Mouse (Mus musculus) E14TG2a.4 (cell line): ENCODE data around the gene Adgrl3.

Source experiments
- CTCF ChIP-seq: conservative IDR thresholded peaks from 2 replicates; pipeline ENCODE4 v1.5.1; 2014; ENCODE audit warnings: low read length
- NANOG ChIP-seq: IDR thresholded peaks from 2 replicates; pipeline ENCODE4 v1.6.1; 2014; ENCODE audit warnings: borderline replicate concordance, low read length, mixed read lengths

- TF ChIP-seq CTCF, result no peak
- no peak for TF ChIP-seq NANOG
These were observed 774.2 kb downstream of the Adgrl3 start for GRCm38 (mm10) chr5:81794125-81794524.
